Mouse (Mus musculus) olfactory bulb, adult 2 months (tissue): ENCODE results near the gene Gstm1. TPM values are rescaled to one million over a fixed set of nuclear protein-coding genes. Genes with fewer than 3 reads are reported as not detected.

Source experiments
- H3K27ac ChIP-seq: fragments of 200-500 bp; 2 replicates; pipeline ENCODE4 v1.5.1; 2012; ENCODE audit warnings: low read depth, low read length; ENCODE audit not compliant: insufficient read depth
- H3K4me1 ChIP-seq: fragments of 200-500 bp; 2 replicates; pipeline ENCODE4 v1.6.1; 2012; ENCODE audit warnings: low read length; ENCODE audit not compliant: control insufficient read depth, insufficient read depth
- H3K4me3 ChIP-seq: fragments of 200-500 bp; 2 replicates; pipeline ENCODE4 v1.5.1; 2012; ENCODE audit warnings: mild to moderate bottlenecking, low read depth, low read length, moderate library complexity; ENCODE audit not compliant: insufficient read depth
- CTCF ChIP-seq: fragments of 200-500 bp; IDR thresholded peaks from 2 replicates; pipeline ENCODE4 v1.5.1; 2012; ENCODE audit warnings: low read depth, mild to moderate bottlenecking, low read length, moderate library complexity; ENCODE audit not compliant: insufficient read depth
- POLR2A ChIP-seq: fragments of 200-500 bp; IDR thresholded peaks from 2 replicates; pipeline ENCODE4 v1.6.1; 2012; ENCODE audit warnings: mild to moderate bottlenecking, low read depth, low read length, moderate library complexity; ENCODE audit not compliant: insufficient read depth
- WGBS: fragments of 180-500 bp; shearing (Covaris S2); methylation state at CpG from one replicate; pipeline ENCODE4 v1.1.7; 2018; 5-methylcytosine and 5-hydroxymethylcytosine counted together
- polyA plus RNA-seq: library from polyadenylated mRNA; stranded (reverse); fragments of >200 nt; gene quantifications from 2 replicates; pipeline ENCODE4 v1.2.4, GENCODE M21; 2012; ENCODE audit warnings: low replicate concordance; ENCODE audit not compliant: missing spikeins, insufficient read depth, insufficient read length

Gstm1 gene
- not detected in 2 replicates for polyA plus RNA-seq

DNA sequence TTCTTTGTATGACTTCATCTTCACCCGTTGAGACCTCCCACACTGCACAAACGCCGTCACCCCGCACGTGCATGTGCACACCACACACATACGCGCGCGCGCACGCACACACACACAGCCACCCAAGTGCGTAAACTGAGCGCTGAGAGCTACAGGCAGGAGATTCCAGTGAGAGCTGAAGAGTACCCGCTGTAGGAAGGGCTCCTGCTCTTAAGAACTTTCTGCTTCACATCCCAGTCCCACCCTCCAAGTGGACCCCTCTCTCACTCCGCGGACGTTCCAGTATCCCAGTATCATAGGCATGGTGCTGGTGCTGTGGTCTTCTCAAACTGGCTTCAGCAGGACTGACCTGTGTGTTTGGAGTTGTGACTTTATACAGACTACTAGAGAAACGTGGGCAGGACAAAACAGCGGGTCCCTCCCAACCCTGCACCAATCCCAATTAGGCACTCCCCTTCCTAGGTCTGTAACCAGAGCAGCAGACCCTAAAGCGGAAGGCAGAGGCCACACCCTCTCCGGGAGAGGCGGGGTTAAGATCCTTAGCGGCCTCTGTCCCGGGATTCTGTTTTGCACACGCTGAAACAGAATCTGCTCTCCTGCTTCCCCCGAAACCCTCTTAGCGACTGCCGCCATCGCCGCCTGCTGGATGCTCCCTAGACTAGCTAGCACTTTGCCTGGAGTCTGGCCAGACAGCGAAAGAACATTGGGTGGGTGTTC lies at the start of gene Gstm1:
Gene Gstm1, minus strand, starts transcription at position 501 of the 717 bp plus-strand sequence.
- peaks cover 24% of the 10 kb centered on the region for H3K4me1 ChIP-seq
- peak; percentile 86 for TF ChIP-seq CTCF
- TF ChIP-seq POLR2A: peak; percentile 20; the same call in 1 of the 2 replicates
- H3K27ac ChIP-seq: peak within 1 kb of the TSS; percentile 87
- peak within 1 kb of the TSS; percentile 56 for H3K4me3 ChIP-seq
- under 1% methylated on average over 31 of the region's 31 CpGs for WGBS

GRCm38 (mm10) chr3:108067370-108067934 lies 49.7 kb upstream of the Gstm1 start:
- Histone ChIP-seq H3K4me3 (no peak overlapping the region), H3K27ac (no peak overlapping the region), H3K4me1 (peaks cover 6% of the 10 kb centered on the region; the same call in 1 of the 2 replicates)
- WGBS: 73% methylated on average over 6 of the region's 6 CpGs
- no peak for TF ChIP-seq POLR2A
- no peak for TF ChIP-seq CTCF

- H3K27ac ChIP-seq: no peak overlapping the region
- WGBS: 81% methylated on average over 9 of the region's 9 CpGs
- no peak overlapping the region for H3K4me3 ChIP-seq
- peaks cover 5% of the 10 kb centered on the region; the same call in 1 of the 2 replicates for H3K4me1 ChIP-seq
- TF ChIP-seq POLR2A: no peak
- no peak for TF ChIP-seq CTCF
Observed at GRCm38 (mm10) chr3:108065551-108065950, 47.8 kb upstream of the Gstm1 start.

GRCm38 (mm10) chr3:108064672-108065071 lies 46.9 kb upstream of the Gstm1 start:
- Histone ChIP-seq H3K4me3 (no peak overlapping the region), H3K4me1 (0 out of 2 replicates have a peak, but pooled peaks cover 3% of the 10 kb centered on the region), H3K27ac (no peak overlapping the region)
- TF ChIP-seq POLR2A (no peak), CTCF (no peak)
- WGBS: 77% methylated on average over 4 of the region's 4 CpGs

- no peak overlapping the region for H3K27ac ChIP-seq
- TF ChIP-seq POLR2A (no peak), CTCF (no peak)
- WGBS: 80% methylated on average over 8 of the region's 8 CpGs
Observed at GRCm38 (mm10) chr3:108062648-108063047, 44.9 kb upstream of the Gstm1 start.

GRCm38 (mm10) chr3:108061420-108061819 lies 43.6 kb upstream of the Gstm1 start:
- Histone ChIP-seq H3K27ac (no peak overlapping the region), H3K4me1 (no peaks in the 10 kb centered on the region), H3K4me3 (no peak overlapping the region)
- WGBS: 21% methylated on average over 7 of the region's 7 CpGs
- TF ChIP-seq POLR2A (no peak), CTCF (no peak)

More at GRCm38 (mm10) chr3:108062648-108063047, 44.9 kb upstream of the Gstm1 start:
- Histone ChIP-seq H3K4me1 (no peaks in the 10 kb centered on the region), H3K4me3 (no peak overlapping the region)

- WGBS: 94% methylated on average over 5 of the region's 5 CpGs
- Histone ChIP-seq H3K4me3 (no peak overlapping the region), H3K27ac (no peak overlapping the region), H3K4me1 (no peaks in the 10 kb centered on the region)
- TF ChIP-seq POLR2A (no peak), CTCF (no peak)
Observed at GRCm38 (mm10) chr3:108050493-108050892, 32.7 kb upstream of the Gstm1 start.

GRCm38 (mm10) chr3:108048306-108048705 lies 30.5 kb upstream of the Gstm1 start:
- whole genome bisulfite sequencing: 39% methylated on average over 3 of the region's 3 CpGs
- H3K27ac ChIP-seq: no peak overlapping the region
- no peak overlapping the region for H3K4me3 ChIP-seq
- TF ChIP-seq CTCF: no peak
- peaks cover 6% of the 10 kb centered on the region for H3K4me1 ChIP-seq

DNA sequence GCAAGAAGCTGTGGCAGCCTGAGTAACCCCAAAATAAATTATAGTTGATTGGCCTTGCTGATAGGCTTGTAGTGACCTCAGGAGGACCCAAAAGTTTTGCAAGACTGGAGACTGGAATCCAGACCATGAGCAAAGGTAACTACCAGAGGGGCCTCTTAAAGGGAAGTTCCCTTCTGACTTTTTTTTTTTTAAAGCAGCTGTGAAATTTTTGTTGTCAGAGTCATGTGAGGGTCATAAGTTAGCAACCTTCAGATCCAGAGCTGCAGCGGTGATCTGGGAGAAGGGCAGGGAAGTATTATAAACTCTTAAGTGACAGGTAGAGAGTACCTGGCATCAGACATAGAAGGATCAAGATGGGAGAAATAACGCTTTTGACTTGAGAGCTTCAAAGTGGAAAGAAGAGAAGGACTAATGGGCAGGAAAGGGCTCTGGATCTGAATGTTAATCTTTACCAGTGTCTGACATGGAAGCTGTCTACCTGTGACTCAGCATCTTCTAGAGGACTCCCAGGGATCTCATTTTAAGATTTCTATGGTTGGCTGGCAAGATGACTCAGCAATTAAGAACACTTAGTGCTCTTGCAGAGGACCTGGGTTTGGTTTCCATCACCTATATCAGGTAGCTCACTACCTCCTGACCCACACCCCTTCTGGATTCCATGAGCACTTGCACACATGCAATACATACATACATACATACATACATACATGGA lies 29.3 kb upstream of the Gstm1 start:
- Histone ChIP-seq H3K27ac (no peak overlapping the region), H3K4me1 (peaks cover 6% of the 10 kb centered on the region), H3K4me3 (no peak overlapping the region)
- TF ChIP-seq CTCF (no peak), POLR2A (no peak)
- WGBS: 94% methylated on average over 2 of the region's 2 CpGs
